ENCODE assay signal across 12 mouse cellular contexts in the genomic region with DNA sequence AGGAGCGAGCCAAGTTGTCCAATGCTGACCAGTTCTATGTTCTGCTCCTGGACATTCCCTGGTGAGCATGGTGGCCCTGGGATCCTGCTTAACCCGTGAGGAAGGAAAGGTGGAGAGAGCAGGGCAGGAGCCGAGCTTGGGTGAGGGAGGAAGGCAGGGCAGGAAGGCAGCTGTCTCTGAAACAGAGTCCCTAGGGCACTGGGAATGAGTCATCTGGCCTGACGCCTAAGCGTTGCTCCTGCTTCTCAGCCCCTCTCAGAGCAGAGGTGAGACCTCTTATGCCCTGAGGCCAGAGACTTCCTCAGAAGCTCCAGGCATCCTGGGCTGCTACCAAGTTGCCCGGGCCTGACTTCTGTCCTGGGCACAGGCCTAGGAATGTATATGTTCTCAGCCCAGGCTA.
"Had no signal": no experiment of that assay in that cellular context is flagged by ENCODE, and none has a peak within 500 bp of the region (broad histone marks: within the 10 kb centered on the region; RNA-seq: fewer than 3 reads in every experiment).

No protein-coding gene starts in this region.

- H3K27me3 ChIP-seq: limb, embryonic 15.5 days; liver, embryonic 12.5 days; neural tube, embryonic 12.5 days had no signal

- H3K9me3 ChIP-seq: limb, embryonic 15.5 days; liver, embryonic 12.5 days; midbrain, embryonic 10.5 days; neural tube, embryonic 12.5 days had no signal

- ATAC-seq: liver, embryonic 12.5 days had no signal

- H3K27ac ChIP-seq: left cerebral cortex, adult 2 months; limb, embryonic 15.5 days; liver, embryonic 12.5 days; midbrain, embryonic 10.5 days; neural tube, embryonic 12.5 days had no signal

- DNase-seq: kidney, postnatal 14 days; lung, embryonic 14.5 days; lung, postnatal 10 days; lung, postnatal 4 days; midbrain, embryonic 14.5 days; right cerebral cortex, postnatal 25 days; thymus, postnatal 4 days had no signal

- H3K4me3 ChIP-seq: left cerebral cortex, adult 2 months; limb, embryonic 15.5 days; liver, embryonic 12.5 days; midbrain, embryonic 10.5 days; neural tube, embryonic 12.5 days had no signal

- H3K9ac ChIP-seq: limb, embryonic 15.5 days; liver, embryonic 12.5 days; lung, embryonic 14.5 days; neural tube, embryonic 12.5 days had no signal

- H3K4me2 ChIP-seq: limb, embryonic 15.5 days; liver, embryonic 12.5 days; lung, embryonic 14.5 days; neural tube, embryonic 12.5 days had no signal

- H3K36me3 ChIP-seq: midbrain, embryonic 10.5 days; neural tube, embryonic 12.5 days had no signal
